Mouse (Mus musculus): ENCODE results near the gene C87436.
A peak's percentile ranks its signal among the peaks of the same experiment; 100 is the strongest.

Gene C87436

GRCm38 (mm10) chr6:86426358-86426757, 11.8 kb upstream of the C87436 start, which contains the start of gene Gm44790:
Gm44790 (plus strand) TSS chr6:86426658.
- no peak for DNase-seq (ENCODE audit: low spot score)

- no peak for DNase-seq (ENCODE audit: low spot score)
Measured at GRCm38 (mm10) chr6:86431531-86431930, 6.6 kb upstream of the C87436 start.

- DNase-seq (ENCODE audit: low spot score) = no peak
Measured at GRCm38 (mm10) chr6:86433696-86434095, 4.5 kb upstream of the C87436 start.

- DNase-seq (ENCODE audit: low spot score) = peak; percentile 55
Measured at GRCm38 (mm10) chr6:86437711-86438110, 463 bp upstream of the C87436 start.

- DNase-seq (ENCODE audit: low spot score) = no peak
Measured at GRCm38 (mm10) chr6:86439119-86439496, 934 bp downstream of the C87436 start.

- DNase-seq (ENCODE audit: low spot score) = no peak
Measured at GRCm38 (mm10) chr6:86439531-86439930, 1.4 kb downstream of the C87436 start.

GRCm38 (mm10) chr6:86441571-86441970, 3.4 kb downstream of the C87436 start:
- DNase-seq (ENCODE audit: low spot score) = no peak

GRCm38 (mm10) chr6:86445551-86445950, 7.4 kb downstream of the C87436 start:
- DNase-seq (ENCODE audit: low spot score) = no peak

GRCm38 (mm10) chr6:86446927-86447568, 8.9 kb downstream of the C87436 start:
- no peak for DNase-seq (ENCODE audit: low spot score)

GRCm38 (mm10) chr6:86456727-86457126, 18.6 kb downstream of the C87436 start:
- DNase-seq (ENCODE audit: low spot score) = no peak

- no peak for DNase-seq (ENCODE audit: low spot score)
Measured at GRCm38 (mm10) chr6:86463079-86463478, 24.9 kb downstream of the C87436 start.

- DNase-seq (ENCODE audit: low spot score) = no peak
Measured at GRCm38 (mm10) chr6:86471317-86471716, 33.1 kb downstream of the C87436 start.

- no peak for DNase-seq (ENCODE audit: low spot score)
Measured at GRCm38 (mm10) chr6:86471760-86472099, 33.6 kb downstream of the C87436 start.

GRCm38 (mm10) chr6:86472100-86472955, 34.2 kb downstream of the C87436 start:
- peak; percentile 99 for DNase-seq (ENCODE audit: low spot score)

- DNase-seq (ENCODE audit: low spot score) = no peak
Measured at GRCm38 (mm10) chr6:86473077-86473476, 34.9 kb downstream of the C87436 start.

- no peak for DNase-seq (ENCODE audit: low spot score)
Measured at GRCm38 (mm10) chr6:86474072-86474471, 35.9 kb downstream of the C87436 start.

- peak; percentile 56 for DNase-seq (ENCODE audit: low spot score)
Measured at GRCm38 (mm10) chr6:86474646-86475181, 36.5 kb downstream of the C87436 start.

- no peak for DNase-seq (ENCODE audit: low spot score)
Measured at GRCm38 (mm10) chr6:86475462-86476167, 37.4 kb downstream of the C87436 start.

- DNase-seq (ENCODE audit: low spot score) = no peak
Measured at GRCm38 (mm10) chr6:86476931-86477330, 38.8 kb downstream of the C87436 start.

- DNase-seq (ENCODE audit: low spot score) = no peak
Measured at GRCm38 (mm10) chr6:86479311-86479710, 41.1 kb downstream of the C87436 start.

- no peak for DNase-seq (ENCODE audit: low spot score)
Measured at GRCm38 (mm10) chr6:86479816-86480188, 41.6 kb downstream of the C87436 start.

- DNase-seq (ENCODE audit: low spot score) = peak; percentile 57
Measured at GRCm38 (mm10) chr6:86480189-86480831, 42.1 kb downstream of the C87436 start.

Measured in lung, postnatal 25 days (tissue).